Mouse (Mus musculus) induced T-regulatory cell, adult 2 months (primary cell): ENCODE results near the gene Scarb1.
A peak's percentile ranks its signal among the peaks of the same experiment; 100 is the strongest.

Source experiments
- DNase-seq: peaks from one replicate; pipeline ENCODE4 v3.0.0-alpha.2; 2012; ENCODE audit warnings: low read depth

Scarb1 gene

DNA sequence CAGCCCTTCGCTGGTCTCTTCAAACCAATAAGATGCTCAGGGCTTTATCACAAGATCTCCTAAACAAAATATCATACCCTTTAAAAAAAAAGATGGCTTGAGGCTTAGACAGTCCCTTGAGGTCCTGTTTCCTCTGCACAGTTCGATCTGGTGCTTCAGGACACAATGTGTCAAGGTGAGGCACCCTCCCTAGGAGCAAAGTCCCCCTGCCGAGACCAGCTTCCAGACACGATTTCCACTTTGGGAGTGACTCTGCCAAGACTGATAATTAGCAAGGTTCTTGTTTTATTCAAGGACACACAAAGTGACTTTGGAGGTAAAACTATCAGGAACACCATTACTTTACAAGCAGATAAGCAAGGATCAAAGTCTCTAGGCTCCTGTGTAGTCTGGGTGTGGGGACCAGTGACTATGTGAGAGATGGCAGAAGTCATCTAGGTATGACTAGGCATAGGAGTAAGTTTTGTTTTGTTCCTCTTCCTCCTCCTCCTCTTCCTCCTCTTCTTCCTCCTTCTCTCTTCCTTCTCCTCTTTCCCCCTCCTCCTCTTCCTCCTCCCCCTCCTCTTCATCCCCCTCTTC, 24.0 kb upstream of the Scarb1 start:
- DNase-seq, result no peak

- no peak for DNase-seq
These were observed 23.0 kb upstream of the Scarb1 start for GRCm38 (mm10) chr5:125363894-125364293.

DNA sequence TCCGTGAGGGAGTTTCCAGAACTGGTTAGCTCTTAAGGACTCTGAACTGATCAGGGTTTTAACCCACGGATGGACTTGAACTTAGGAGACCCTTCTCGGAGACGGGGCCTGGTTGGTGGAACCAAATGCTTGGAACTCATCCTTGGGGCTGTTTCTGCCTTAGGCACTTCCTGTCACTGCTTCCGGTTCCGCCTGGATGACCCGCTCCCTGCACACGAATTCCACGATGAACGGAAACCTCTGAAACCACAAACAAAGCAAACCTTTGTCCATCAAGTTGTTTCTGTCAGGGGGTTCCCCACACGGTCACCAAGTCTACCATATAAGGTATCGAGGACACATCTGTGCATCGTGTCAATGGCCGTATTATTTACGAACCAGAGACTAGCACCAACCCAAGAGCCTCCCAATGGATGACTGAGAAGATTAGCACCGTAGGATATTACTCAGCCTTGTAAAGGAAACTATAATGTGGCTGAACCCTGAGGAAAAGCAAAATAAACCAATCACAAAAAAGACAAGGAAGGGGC, 20.2 kb upstream of the Scarb1 start:
- no peak for DNase-seq

DNA sequence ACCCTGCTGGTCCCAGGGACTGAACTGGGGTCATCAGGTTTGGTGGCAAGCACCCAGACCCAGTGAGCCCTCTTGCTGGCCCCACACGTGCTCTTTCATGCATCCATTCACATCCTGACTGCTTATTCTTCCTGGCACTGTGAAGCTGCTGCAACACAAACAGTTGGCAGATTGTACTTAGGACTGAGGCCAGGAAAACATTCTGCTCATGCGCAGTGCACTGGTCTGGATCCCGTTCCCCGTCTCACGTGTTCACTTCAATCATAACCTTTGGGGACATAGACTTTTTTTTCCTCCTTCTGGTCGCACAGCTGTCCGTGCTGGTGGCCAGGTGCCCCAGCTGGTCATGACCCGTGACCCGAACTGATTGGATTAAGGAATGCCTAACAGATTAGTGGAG, 19.7 kb upstream of the Scarb1 start:
- DNase-seq, result no peak

DNA sequence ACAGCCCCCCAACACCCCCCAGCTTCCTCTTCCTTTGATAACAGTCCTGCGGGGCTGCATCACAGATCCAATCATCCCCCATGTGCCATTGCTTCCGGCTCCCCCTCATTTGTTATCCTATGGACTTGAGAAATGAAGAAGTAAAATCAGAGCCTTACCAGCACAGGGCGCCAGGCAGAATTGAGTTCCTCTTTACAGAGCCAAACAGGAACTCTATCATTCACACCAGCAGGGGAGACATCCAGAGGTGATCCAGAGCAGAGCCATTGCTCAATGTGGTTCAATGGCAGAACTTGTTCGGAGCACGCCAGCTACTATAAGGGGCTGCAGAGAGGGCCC, 17.3 kb upstream of the Scarb1 start:
- no peak for DNase-seq

DNA sequence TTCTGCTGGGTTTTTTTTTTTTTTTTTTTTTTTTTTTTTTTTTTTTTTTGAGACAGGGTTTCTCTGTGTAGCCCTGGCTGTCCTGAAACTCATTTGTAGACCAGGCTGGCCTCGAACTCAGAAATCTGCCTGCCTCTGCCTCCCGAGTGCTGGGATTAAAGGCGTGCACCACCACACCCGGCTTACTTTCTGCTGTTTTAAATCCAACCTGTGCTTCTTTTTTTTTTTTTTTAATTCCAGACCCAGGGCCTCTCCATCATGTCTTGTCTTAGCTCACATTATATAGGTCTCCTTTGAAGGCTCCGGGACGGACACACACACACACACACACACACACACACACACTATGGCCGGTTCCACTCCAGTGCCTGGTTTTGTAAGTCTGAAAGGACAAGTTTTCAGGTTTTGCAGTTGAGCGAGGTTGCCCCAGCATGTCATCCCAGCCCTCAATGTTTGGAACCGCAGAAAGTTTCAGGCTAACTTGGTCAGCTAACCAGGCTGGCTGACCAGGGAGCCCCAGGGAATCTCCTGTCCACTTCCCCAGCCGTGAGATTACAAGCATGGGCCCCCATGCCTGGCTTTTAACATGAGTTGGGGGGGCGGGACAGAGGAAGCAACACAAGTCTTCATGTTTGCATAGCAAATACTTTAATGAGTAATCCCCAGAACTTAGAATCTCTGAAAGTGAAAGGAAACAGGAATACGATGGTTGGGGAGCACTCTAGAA, 16.8 kb upstream of the Scarb1 start:
- no peak for DNase-seq

GRCm38 (mm10) chr5:125355650-125356049, 14.8 kb upstream of the Scarb1 start:
- DNase-seq, result no peak

GRCm38 (mm10) chr5:125354885-125355492, 14.1 kb upstream of the Scarb1 start:
- no peak for DNase-seq

DNA sequence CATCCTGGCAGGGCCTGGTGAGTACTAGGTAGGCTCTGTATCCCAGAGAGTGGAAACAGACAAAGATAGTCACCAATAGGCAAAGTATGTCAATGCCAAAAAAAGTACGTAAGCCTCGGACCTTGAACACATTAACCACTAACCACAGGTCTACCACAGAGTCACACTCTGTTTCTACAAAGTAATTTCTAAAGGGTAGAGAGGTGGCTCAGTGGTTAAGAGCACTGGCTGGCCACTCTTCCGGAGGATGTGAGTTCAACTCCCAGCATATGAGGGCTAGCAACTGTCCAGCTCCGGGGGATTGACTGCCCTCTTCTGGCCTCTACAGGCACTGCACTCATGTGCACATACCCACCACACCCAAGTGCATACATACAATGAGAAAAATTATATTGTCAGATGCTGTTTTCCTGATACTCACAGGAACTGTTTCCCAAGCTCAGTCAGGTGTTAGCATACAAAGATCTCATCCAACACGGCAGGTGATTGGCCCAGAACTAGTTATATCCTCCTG, 11.9 kb upstream of the Scarb1 start:
- peak; percentile 25 for DNase-seq

DNA sequence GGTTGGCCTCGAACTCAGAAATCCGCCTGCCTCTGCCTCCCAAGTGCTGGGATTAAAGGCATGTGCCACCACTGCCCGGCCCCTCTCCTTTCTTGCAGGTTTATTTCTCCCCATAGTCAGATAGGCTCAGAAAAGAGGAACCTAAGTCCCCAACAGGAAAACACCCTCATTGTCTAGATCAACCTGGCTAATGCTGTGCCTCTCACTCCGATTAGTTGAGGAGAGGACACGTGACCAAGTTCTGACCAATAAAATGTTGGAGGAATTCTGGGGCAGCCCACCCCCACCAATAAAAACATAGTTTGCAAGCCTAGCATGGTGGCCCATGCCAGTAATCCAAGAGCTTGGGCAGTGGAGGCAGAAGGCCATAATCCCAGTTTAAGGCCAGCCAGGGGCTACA, 11.0 kb upstream of the Scarb1 start:
- DNase-seq, result no peak

GRCm38 (mm10) chr5:125351057-125351456, 10.2 kb upstream of the Scarb1 start:
- DNase-seq, result no peak

- no peak for DNase-seq
These were observed 8.5 kb upstream of the Scarb1 start for GRCm38 (mm10) chr5:125349391-125349790.

DNA sequence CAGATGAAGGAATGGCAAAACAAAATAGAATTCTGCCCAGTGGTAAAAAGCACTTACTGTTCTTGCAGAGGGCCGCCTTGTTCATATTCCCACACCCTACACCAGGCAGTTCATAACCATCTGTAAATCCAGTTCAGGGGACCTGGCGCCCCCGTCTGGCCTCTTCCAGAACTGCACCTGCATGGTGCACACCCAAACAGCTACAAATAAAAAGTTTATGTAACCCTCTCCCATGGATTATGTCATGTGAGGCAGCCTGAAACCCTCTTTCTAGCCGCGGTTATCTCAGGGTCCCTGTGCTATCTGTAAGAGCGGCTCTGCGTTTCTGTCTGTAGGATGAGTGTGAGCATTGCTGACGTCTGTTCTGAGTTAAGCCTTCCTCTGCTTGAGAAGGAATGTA, 7.6 kb upstream of the Scarb1 start:
- DNase-seq, result peak; percentile 76

- no peak for DNase-seq
These were observed 7.2 kb upstream of the Scarb1 start for GRCm38 (mm10) chr5:125348067-125348466.

- DNase-seq, result no peak
These were observed 3.4 kb upstream of the Scarb1 start for GRCm38 (mm10) chr5:125344296-125344695.

- no peak for DNase-seq
These were observed 681 bp upstream of the Scarb1 start for GRCm38 (mm10) chr5:125341459-125342090.

GRCm38 (mm10) chr5:125339851-125340531, 903 bp downstream of the Scarb1 start:
- peak; percentile 40 for DNase-seq

- peak; percentile 62 for DNase-seq
These were observed 1.7 kb downstream of the Scarb1 start for GRCm38 (mm10) chr5:125339108-125339751.

- no peak for DNase-seq
These were observed 3.4 kb downstream of the Scarb1 start for GRCm38 (mm10) chr5:125337526-125337925.

- DNase-seq, result no peak
These were observed 3.9 kb downstream of the Scarb1 start for GRCm38 (mm10) chr5:125337012-125337411.

DNA sequence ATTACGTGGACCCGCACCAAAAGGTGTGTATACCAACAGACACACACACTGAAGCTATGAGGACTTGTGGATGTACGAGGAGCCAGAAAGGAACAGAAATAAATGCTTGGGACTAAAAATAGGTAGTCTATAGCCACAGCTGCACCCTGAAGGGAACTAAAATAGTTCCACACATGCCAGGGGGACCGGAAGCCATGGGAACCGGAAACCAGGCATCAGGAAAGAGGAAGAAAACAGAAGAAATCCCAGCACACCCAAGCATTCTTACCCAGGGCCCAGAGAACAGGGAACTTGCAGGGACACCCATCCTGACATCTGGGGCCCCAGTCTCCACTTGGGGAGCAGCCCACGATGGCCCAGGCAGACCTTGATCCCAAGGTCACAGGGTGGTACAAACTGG, 7.9 kb downstream of the Scarb1 start:
- DNase-seq, result no peak

DNA sequence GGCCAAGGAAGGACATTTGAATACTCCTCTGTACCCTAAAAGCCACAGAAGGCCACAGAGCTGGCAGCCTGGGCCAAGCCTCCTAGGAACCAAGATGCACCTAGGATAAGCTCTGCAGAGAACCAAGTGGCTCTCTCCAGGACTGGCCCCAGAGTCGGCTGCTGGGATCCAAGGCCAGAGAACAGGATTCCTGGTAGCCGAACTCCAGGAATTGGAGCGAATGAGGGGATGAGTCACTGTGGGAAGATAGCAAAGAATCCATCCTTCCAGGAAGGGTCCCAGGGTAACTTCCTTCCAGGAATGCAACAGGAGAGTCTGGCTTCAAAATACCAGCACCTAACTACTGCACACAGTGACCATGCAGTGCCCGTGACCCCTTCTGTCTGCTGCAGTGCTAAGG, 8.6 kb downstream of the Scarb1 start:
- no peak for DNase-seq
